Mouse (Mus musculus): ENCODE results near the gene Olfr837.
"Not testable (repeated sequence)": the region's sequence is repeated elsewhere in the genome, so short reads cannot be mapped to it uniquely, and the experiment has no call there.

The Olfr837 gene

GRCm38 (mm10) chr9:19136017-19136416, at the start of gene Olfr837:
TSS of gene Olfr837 (plus strand) at chr9:19136317.
- no peak for DNase-seq

GRCm38 (mm10) chr9:19092889-19093753, 43.0 kb upstream of the Olfr837 start:
- not testable (repeated sequence) for DNase-seq

- no peak for DNase-seq
Observed at GRCm38 (mm10) chr9:19097286-19097685, 38.8 kb upstream of the Olfr837 start.

GRCm38 (mm10) chr9:19120082-19120481, 16.0 kb upstream of the Olfr837 start, which contains the start of gene Olfr836:
TSS of gene Olfr836 (plus strand) at chr9:19120382.
- DNase-seq = no peak

GRCm38 (mm10) chr9:19177212-19177611, 41.1 kb downstream of the Olfr837 start, which contains the start of gene Olfr839-ps1:
TSS of gene Olfr839-ps1 (minus strand) at chr9:19177312.
- no peak for DNase-seq

All from B cell, adult 2 months (primary cell).